Mouse (Mus musculus) 3T3-L1 (cell line): ENCODE measurements at regions not wholly inside any gene's neighbourhood (a gene's known extent, or its start where the extent isn't known, plus 50 kb on each side); places are given as distances from the start of the nearest gene placed in this dataset.

Experiments
- DNase-seq: peaks from one replicate; pipeline ENCODE4 v3.0.0-alpha.2; 2015; ENCODE audit warnings: low read depth, low spot score

DNA sequence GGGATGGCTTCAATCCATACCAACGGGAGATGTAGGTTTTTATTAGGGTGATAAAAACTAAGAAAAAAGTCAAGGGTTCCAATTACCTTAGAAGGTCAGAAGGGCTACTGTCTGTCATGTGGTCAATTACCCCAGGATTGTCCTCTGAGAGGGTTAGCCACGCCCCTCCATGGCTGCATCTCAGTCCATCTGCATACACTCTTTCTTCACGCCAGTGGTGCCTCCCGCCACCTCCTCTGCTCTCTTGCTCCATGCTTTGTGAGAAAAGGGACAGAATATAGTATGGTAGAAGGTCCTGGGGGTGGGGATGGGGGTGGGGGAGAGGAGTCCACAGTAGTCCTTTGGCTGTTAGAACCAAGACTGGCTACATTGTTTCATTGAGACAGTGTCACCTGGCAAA is 96.1 kb upstream of the Podxl start:
- no peak for DNase-seq

- DNase-seq, result no peak
These were observed 94.8 kb upstream of the Podxl start for GRCm38 (mm10) chr6:31658447-31659199.

DNA sequence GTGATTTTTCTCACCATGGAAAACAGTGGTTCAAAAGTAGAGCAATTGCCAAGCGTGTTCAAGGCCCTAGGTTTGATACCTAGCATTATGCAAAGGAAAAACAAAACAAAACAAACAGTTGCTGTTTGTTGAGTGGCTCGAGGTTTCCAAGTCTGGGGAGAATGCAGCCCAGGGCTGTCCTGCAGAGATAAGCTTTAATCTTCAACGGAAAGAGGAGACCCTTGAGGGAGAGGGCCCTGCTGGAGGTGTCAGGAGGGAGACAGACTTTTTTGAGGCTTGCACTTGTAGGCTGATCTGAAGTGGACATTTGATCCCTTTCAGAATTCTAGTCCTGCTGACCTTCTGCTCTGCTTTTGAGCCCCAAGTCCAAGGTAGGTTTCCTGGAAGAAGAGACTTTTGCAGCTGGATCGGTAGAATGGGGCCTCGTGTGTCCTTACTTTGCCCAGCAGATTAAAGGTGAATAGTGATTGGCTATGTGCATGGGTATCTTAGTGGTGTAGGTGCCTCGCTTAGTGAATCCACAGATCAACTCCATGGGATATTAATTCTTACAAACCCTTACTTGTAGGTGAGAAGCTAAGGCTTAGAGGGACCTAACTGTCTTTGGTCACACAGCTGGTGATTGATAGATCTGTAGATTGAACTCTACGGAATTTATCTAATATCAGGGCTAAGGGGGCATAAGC is 87.2 kb upstream of the Podxl start:
- no peak for DNase-seq

DNA sequence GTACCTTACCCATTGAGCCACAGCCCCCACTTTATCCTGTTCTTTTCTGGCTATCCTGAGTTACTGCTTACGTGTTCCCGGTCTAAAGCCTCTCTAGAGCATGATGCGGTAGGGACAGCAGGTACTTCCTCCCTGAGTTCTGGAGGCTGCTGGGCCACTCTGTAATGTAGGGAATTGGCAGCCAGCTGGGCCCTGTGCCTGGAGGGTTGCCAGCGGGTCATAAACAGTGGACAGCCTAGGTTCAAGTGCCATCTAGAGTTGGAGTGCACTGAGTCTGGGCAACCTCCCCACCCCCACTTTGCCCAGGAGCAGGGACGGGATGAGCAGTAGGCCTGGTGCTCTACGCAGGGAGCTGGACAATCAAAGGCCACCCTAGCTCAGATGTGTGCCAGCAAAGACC is 81.5 kb upstream of the Podxl start:
- no peak for DNase-seq

GRCm38 (mm10) chr6:31644504-31644903 is 80.7 kb upstream of the Podxl start:
- no peak for DNase-seq

DNA sequence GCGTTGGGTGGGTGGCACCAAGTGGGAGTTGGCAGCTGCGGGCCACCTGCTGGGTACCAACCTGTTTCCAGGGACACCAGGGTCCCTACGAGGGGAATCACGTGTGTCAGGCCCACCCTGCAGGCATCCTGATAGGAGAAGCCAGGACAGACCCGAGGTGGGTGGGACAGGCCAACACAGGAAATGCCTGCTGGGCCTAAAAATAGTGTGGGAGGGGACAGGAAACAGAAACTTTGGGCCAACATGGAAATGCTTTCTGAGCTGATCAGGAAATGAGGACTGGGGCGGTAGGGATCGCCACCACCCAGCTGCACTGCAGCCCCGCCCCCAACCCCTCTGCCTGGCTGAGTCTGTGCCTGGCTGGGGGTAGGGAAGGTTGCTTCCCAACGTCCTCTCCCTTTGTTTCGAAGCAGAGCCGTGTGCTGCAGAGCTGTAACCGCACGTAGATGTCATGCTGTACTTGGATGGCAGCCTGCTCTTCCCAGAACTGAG is 78.7 kb upstream of the Podxl start:
- DNase-seq, result no peak

- no peak for DNase-seq
These were observed 77.0 kb upstream of the Podxl start for GRCm38 (mm10) chr6:31640745-31641144.

DNA sequence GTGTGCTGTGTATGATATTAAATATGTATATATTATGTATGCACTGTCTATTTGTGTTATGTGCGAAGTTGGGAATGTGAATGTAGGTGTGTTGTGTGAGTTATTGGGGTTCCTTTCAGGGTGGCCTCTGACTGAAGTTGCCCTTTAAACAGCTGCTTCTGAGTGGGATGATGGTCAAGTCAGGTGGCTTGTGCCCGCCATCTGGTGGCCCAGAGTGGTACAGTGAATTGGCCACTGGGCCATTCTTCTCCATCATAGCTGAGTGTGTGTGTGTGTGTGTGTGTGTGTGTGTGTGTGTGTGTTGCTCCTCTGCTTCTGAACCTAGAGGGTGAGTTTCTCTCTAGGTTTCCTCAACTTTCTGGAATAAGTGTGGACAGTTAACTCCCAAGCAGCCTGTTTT is 75.7 kb upstream of the Podxl start:
- DNase-seq, result peak; percentile 73

DNA sequence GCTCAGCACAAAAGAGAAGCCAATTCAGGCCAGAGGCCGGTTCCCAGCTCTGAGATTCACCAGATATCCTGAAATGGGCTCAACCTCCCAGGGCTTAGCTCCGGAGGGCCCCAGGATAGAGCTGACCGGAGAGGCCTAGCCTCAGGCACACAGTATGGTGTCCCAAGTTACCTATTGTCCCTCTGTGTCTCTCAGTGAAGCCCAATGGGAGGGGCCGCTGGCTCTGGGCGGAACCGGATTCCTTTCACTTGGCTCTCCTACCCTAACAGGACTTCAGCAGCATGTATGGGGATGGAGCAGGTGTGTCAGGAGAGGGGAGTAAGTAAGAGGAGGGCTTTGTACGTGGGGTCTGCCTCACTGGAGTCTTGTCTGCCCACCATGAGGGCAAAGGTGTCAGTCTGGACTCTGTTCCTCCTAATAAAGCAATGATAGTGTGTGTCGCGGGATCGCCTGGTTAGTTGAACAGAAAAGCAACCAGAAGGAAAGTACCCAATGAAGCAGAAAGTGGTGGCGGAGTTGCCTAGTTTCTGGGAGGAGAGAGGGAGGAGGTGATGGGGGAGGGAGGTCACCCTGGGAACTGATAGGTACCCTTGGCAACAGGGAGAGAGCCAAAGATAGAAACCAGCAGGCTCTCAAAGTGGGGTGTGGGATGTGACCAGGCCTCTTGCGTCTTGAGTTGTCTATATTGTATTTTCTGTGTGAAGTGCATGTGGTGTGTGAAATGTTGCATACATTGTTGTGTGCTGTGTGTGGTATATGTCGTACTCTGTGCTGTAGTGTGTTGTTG is 74.8 kb upstream of the Podxl start:
- DNase-seq, result no peak

- DNase-seq, result no peak
These were observed 73.7 kb upstream of the Podxl start for GRCm38 (mm10) chr6:31637371-31638052.

DNA sequence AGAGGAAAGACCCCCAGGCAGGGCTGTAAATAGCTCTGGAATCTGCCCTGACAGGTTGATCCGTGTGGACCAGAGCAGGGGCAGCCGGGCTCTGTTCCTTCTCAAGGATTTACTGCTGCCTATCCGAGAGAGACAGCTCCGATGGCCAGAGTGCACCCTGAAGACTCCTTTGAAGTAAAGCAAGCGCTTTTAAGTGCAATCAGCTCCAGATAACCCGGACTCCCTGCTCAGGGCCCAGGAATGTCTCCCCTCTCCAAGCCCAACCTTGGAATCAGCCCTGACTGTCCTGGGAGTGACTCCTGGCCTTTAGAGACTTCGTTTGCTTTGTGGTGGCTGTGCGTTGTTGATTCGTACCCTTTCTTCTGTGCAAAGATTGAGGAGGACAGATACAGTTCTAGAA is 73.2 kb upstream of the Podxl start:
- DNase-seq, result no peak

GRCm38 (mm10) chr6:31632485-31632884 is 68.7 kb upstream of the Podxl start:
- DNase-seq, result no peak

DNA sequence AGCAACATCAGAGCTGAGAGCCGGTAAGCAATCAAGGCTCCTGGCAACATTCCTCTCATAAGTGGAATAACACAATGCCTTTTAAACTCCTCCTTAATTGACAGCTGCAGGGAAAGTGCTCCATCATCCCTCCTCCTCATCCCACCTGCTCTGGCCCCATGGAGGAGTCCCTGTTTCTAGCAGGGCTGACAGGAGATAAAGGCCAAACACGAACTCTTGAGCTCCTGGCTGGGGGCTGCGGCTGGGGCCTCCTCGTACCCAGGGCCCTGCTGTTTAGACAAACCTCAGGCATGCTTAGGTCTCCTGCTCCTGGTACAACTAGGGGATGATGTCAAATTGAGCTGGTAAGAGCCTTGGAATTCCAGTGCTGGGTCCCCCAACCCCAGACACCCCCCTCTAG is 66.2 kb upstream of the Podxl start:
- DNase-seq, result no peak

DNA sequence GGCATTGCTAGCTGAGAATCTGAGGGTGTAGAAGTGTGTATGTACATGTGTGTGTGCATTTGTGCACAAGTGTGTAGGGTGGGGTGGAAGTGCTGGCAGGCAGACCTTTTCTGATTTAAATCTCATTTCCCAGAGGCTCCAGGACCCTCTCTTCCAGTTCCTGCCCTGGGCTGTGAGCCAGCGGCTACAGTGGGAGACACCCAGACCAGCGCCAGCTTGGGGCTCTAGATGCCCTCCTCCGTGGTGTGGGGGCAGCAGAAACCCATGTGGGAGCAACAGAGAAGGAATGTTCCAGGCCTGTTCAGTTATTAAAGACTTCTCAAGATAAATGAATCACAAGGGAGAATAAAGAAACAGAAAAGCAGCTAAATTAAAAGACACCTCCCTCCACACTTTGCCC is 64.1 kb upstream of the Podxl start:
- DNase-seq, result no peak

GRCm38 (mm10) chr6:31625055-31625454 is 61.3 kb upstream of the Podxl start:
- no peak for DNase-seq

DNA sequence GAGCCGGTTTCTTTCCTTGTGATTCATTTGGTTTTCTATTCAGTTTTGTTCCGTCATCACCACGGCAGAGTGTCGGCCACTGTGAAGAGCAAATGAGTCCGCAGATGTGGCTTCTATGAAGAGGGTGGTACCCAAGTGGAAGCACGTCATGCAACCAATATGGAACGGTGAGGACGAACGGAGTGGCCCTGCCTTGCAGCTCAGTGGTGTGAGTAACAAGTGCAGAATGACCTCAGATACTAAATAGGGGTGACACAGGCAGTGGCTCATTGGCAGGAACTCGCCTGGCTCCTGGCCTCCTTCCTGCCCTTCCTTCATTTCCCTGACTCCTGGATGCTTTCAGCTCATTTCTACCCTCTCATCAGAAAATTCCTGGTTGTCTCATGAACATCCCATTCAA is 60.6 kb upstream of the Podxl start:
- DNase-seq, result no peak

DNA sequence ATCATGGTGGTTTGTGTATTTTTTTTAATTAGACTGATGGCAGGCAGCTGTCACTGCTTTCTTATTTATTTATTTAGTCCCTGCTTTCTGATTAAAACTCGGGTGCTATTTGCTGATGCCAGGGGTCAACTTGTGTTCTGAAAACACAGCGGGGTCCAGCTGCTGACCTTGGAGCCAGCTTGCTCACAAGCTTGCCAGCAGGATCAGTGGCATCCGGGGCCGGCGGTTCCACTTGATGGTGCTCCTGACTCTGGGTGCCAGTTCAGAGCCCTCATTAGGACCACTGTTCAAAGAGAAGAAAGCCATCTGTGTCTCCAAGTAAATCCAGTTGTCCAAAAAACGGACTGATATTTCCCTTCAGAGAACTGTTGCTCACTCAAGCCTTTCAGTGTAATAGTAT is 57.2 kb upstream of the Podxl start:
- DNase-seq, result no peak

- no peak for DNase-seq
These were observed 55.1 kb upstream of the Podxl start for GRCm38 (mm10) chr6:31618852-31619251.

- DNase-seq, result no peak
These were observed 53.6 kb upstream of the Podxl start for GRCm38 (mm10) chr6:31617341-31617740.

- DNase-seq, result no peak
These were observed 51.7 kb upstream of the Podxl start for GRCm38 (mm10) chr6:31615426-31615970.

- no peak for DNase-seq
These were observed 50.8 kb upstream of the Podxl start for GRCm38 (mm10) chr6:31614563-31614962.
